Mouse (Mus musculus) MN1 (cell line): ENCODE data around the gene Rhbdf2.

Source experiments
- DNase-seq: peaks from one replicate; pipeline ENCODE4 v3.0.0-alpha.2; 2016; ENCODE audit warnings: low spot score

Gene Rhbdf2

DNA sequence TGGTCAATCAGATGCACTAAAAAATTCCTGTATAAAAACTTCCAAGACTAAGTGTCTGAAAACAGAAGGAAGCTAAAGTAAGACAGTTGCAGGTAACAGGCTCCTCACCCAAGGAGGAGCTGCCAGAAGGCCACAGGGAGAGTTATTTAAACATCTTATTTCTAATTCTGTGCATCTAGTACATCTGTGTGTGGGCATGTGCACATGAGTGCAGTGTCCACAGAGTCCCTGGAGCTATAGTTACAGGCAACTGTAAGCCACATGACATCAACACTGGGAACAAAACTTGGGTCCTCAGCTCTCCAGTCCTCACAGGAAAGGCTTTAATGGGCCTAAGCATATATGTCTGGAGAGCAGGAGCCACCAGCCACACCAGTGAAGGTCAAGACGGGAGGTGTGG, 74.6 kb downstream of the Rhbdf2 start:
- no peak for DNase-seq

GRCm38 (mm10) chr11:116550748-116551147, 76.1 kb downstream of the Rhbdf2 start:
- no peak for DNase-seq

DNA sequence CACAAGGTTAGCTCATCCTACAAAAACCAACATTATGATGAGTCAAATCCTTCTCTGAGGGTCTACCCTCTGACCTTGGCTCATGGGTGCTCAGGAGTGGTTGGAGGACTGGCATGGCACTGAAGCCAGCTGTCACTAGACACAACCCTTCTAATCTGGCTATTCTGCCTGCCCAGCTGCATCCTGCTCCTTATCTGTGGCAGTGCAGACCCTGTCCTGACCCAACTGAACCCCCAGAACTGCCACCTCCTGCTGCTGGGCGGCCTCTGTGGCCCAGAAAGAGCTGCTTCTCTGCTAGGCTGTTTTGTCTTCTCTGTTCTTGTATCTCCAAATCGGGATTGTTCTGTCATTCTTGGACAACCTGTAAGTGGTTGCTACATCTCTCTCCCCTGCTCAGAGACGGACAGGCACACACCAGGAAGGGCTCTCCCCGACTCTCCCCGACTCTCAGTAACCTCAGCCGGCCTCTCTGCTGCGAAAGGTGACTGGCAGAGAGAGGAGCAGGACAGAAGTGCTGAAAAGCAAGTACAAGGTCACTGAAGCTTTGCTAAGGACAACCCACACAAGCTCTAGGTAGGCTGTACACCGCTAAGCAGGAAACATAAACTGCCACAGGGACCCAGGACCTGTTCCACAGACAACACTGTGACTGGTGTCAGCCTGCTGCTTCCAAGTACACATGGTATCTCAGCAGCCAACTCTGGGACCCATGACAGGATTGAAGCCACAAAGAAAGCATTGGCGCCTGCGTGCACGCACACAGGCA, 77.4 kb downstream of the Rhbdf2 start:
- no peak for DNase-seq

GRCm38 (mm10) chr11:116548780-116549179, 78.0 kb downstream of the Rhbdf2 start:
- no peak for DNase-seq
